Mouse (Mus musculus) right cerebral cortex, postnatal 10 days (tissue): ENCODE measurements around the gene Cox5b.
"Not testable (repeated sequence)": the region's sequence is repeated elsewhere in the genome, so short reads cannot be mapped to it uniquely, and the experiment has no call there.

Experiments
- DNase-seq, 2 experiments: peaks; one replicate each; pipeline ENCODE4 v3.0.0; 2021; ENCODE audit warnings: low spot score in 2 of 2

Gene Cox5b

DNA sequence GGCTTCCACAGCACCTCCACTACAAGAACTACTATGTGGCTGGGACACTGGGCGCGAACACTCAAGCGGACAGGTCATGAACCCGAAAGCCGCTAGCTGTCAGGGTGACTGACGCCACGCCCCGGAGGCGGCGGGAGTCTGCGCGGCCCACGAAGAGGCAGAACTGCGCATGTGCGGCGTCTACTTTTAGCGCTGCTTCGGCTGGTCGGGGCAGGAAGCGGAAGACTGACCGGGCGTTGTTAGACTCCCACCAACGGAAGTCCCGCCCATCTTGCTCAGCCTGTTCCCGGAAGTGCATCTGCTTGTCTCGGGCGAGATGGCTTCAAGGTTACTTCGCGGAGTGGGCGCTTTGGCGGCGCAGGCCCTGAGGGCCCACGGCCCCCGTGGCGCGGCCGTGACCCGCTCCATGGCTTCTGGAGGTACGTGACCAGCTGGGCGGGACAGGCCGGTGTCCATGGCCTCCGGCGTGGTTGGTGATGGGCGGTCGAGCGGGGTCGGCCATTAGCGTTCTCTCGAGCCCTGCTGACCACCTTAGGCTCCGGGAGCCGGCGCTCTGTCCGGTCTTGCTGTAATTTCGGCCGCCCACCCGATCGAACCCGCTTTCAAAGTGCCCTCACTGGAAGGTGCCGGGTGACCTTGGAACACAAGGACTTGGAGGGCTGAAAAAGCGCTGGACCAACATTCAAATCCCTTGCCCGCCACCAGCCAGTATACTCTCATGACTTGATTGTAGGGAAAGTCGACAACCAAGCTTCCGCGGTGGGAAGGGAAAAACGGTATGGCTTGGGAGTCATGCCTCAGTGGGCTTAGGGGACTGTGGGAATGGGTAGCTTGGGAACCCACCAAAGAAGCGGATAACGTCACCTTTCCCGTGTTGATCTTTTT is at the start of gene Cox5b:
Gene Cox5b (plus strand): TSS at position 179 of the 885 bp plus-strand sequence.
- peak; percentile 98 for DNase-seq

- no peak for DNase-seq
Observed at GRCm38 (mm10) chr1:36643957-36644614, 47.2 kb upstream of the Cox5b start.

GRCm38 (mm10) chr1:36644615-36645007 is 46.6 kb upstream of the Cox5b start:
- no peak for DNase-seq

- no peak for DNase-seq
Observed at GRCm38 (mm10) chr1:36646285-36646684, 45.0 kb upstream of the Cox5b start.

DNA sequence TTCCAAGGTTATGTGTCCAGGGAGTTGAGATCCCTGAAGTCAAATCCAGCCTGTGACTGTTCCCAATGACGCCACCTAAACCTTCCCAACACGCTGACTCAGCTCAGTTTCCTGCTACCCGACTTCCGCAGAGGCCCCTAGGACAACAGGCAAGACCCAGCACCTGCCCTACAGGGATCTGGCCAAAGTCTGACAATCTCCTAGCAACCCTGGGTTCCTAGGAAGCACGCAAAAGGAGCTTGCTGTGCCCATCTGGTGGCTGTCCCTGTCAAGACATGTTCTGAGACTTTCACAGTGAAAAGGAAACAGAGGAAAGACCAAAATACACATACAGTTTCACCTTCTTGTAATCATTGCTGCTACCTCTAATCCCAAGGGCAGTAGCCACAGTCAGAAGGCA is 43.6 kb upstream of the Cox5b start:
- no peak for DNase-seq

- no peak for DNase-seq
Observed at GRCm38 (mm10) chr1:36655039-36655438, 36.2 kb upstream of the Cox5b start.

DNA sequence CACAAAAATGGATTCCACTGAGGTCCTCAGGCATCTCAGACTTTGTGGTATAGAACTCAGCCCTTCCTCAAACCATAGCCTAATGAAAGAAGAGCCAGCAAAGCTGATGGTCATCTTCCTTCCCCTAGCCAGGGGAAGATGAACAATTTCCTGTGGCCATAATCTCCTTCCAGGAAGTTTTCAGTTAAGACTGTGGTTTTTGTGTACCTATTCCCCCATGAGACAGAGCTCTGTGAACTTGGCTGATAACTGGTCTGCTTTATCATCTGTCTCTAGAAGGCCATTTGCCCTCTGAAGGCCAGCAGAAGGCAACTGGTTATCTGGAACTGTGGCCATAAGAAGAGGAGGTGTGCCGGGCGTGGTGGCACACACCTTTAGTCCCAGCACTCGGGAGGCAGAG is 35.0 kb upstream of the Cox5b start:
- DNase-seq, result no peak

DNA sequence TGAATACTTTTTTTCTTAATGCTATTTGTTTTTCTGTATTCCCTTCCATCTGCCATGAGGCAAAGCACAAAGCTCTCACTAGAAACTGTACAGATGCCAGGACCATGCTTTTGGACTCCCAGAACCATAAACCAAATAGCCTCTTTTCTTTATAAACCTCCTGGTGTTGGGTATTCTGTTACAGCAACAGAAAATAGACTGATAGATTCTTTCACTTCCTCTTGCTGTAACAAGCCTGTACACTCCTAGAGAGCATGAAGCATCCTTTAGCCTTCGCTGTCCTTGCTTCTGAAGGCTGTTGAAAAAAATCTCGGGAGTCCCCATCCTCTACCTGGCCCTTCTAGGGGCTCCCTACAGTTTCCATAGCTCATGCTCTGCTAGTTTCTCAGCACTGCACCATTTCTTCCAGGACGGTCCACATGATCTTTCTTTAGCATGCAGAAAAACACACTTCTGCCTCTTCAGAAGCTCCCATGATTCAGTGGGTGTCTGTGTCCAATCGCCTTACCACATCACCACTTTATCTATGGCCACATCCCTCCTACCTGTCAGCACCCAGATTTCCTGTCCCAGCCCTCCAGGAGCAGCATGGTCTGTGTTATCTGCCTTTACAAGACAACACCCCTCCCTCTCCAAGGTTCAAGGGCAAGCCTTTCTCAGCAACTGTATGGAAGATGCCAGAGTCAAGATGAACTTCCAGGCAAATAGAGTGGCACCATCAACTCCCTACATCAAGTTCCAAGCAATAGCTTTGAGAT is 33.4 kb upstream of the Cox5b start:
- no peak for DNase-seq

- DNase-seq, result no peak
Observed at GRCm38 (mm10) chr1:36658621-36659399, 32.4 kb upstream of the Cox5b start.

GRCm38 (mm10) chr1:36664457-36664856 is 26.8 kb upstream of the Cox5b start:
- no peak for DNase-seq

GRCm38 (mm10) chr1:36665165-36665723 is 26.0 kb upstream of the Cox5b start:
- DNase-seq, result no peak

DNA sequence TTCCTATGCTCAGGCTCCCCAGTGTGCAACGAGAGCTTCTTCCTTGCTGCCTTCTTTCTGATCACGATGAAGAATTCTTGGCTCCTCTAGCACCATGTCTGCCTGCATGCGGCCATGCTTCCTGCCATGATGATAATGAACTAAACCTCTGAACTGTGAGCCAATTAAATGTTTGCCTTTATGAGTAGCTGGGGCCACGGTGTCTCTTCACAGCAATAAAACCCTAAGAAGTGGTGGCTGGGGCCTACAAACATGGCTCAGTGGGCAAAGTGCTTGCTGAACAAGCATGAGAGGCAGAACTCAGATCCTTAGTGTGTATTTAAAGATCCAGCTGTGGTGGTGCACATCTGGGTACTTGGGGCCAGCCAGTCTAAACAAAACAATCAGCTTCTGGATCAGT is 25.3 kb upstream of the Cox5b start:
- no peak for DNase-seq

GRCm38 (mm10) chr1:36668007-36668406 is 23.2 kb upstream of the Cox5b start:
- DNase-seq, result not testable (repeated sequence)

- no peak for DNase-seq
Observed at GRCm38 (mm10) chr1:36670256-36670655, 21.0 kb upstream of the Cox5b start.

DNA sequence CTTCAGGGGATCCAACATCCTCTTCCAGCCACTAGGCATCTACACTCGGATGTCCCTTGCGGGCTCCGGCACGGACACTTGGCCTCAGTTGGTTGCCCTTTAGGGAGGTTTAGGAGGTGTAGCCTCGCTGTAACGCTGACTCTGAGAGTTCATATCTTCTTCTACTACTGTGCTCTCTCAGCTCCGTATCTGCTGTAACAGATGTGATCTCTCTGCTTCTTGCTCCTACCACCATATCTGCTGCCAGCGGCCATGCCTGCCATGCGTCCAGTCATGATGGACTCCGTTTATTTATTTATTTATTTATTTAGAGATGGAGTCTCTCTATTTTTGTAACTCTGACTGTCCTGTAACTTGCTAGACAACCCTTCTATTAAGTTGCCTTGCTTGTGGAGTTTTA is 20.0 kb upstream of the Cox5b start:
- no peak for DNase-seq

DNA sequence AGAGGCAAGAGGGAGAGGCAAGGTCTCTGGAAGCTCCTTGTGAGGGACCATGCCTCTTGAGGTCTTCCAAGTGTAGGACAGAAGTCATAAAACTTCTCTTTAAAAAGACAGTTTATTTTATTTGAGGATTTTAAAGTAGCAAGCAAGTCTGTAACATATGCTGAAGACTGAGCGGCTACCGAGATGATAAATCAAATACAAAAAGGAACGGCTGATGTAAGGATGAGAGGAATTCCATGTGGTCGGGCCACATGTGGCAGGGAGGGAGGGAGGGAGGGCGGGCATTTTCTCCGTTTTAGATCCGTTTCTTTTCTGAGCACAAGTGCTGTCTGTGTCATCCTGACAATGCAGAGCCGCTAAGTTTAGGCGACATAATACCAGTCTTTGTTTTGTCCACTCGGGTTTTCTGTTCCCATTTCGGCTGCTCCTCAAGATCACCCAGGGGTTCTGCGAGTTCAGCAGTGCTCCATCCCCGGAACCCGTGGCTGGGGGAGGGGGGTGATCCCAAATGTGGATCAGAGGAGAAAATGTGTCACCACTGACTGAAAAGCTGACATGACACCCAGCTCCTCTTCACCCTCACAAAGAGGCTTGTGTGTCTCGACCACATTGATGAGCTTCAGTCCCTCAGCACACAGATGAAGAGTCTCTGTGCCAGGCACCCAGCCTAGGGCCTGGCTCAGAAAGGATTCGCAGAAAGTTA is 18.4 kb upstream of the Cox5b start:
- DNase-seq, result no peak

DNA sequence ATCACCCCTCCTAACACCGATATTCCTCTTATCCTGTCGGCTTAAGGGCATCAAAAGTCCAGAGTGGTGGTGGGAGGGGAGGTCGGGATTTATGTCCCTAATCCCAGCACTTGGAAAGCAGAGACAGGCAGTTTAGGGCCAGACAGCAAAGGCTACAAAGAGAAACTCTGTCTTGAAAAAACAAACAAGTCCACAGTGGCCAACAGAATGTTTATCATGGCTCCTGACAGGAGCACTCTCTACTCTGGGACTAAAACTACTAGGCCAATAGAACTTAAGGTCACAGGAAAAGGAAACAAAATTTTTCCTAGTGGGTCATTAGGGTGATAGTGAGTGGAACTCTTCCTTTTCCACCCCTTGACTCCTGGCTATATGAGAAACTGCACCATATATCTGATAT is 16.3 kb upstream of the Cox5b start:
- no peak for DNase-seq

DNA sequence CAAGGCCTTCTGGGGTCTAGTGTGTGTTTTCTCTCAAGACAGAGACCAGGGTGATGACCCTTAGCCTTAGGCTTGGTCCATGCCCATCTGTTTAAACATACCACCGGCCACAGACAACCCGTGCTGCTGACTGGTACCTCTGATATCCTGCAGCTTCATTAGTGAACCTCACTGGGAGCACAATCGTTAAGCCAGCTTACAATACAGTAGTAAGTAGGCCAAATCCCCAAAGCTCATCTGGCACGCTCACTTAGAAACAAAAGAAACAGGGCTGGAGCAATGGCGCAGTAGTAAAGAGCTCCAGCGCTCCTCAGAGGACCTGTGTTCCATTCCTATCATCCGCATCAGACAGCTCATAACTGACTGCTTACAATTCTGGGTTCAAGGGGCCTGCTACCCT is 10.4 kb upstream of the Cox5b start:
- DNase-seq, result no peak

- no peak for DNase-seq
Observed at GRCm38 (mm10) chr1:36682620-36683355, 8.5 kb upstream of the Cox5b start, which contains the start of gene Fam178b. TSS of gene Fam178b (minus strand) at chr1:36683183.
